Mouse (Mus musculus): Measurements from ENCODE around the gene Ywhaq.

DNA sequence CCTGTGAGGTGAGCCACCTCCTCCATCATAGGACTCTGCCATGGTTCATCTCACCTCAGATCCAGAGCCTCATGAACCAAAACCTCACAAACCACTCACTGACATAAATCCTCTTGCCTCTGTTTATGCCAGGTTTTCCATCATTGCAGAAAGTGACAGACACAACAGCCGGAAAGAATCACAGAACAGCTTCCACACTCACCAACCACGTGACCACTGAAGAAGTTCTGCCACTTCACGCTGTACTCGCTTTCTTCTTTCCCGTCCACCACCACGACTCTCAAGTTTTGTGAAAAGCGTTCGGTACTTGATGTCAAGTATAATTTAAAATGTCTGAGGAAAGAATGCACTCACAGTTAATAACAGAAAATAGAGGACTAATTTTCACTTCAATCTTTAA, 63.8 kb downstream of the Ywhaq start:
- TF ChIP-seq CTCF (IDR thresholded peaks at IDR 0.05; ENCODE audit: low read depth): no peak
- no peak for TF ChIP-seq EP300 (IDR thresholded peaks at IDR 0.05; ENCODE audit: low read depth)

Data from liver, embryonic 14.5 days (tissue).